Mouse (Mus musculus) brain, embryonic 18.5 days (tissue): ENCODE data around the gene Rpl28.
A peak's percentile ranks its signal among the peaks of the same experiment; 100 is the strongest.
"Not testable (repeated sequence)": the region's sequence is repeated elsewhere in the genome, so short reads cannot be mapped to it uniquely, and the experiment has no call there.

ENCODE experiments used
- DNase-seq: peaks from one replicate; pipeline ENCODE4 v3.0.0-alpha.2; 2012; ENCODE audit warnings: low read depth, low spot score

Rpl28 gene

DNA sequence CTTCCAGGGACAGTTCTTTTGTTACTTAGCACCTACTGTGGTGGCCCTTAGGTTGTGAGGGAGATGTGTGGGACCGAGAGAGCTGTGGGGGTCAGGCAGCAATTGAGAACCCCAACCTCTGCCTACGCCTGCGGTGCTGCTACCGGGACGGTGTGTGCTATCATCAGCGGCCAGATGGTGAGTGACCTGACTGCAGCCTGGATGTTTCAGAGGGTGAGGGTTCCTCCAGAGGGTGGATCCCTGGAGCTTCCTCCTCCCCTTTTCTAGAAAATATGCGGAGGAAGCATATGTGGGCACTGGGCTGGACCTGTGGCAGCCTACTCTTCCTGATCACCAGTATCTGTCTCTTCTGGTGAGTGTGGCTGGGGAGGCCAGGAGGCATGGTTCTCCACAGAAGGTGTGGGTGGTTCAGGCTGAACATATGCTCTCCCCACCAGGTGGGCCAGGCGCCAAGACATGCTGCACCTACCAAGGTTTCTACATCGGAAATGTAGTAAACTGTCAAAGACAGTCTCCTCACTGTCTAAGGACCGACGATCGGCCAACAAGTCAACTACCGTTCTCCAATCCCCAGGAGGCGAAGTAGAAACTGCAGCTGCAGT lies 8.9 kb upstream of the Rpl28 start:
- no peak for DNase-seq

DNA sequence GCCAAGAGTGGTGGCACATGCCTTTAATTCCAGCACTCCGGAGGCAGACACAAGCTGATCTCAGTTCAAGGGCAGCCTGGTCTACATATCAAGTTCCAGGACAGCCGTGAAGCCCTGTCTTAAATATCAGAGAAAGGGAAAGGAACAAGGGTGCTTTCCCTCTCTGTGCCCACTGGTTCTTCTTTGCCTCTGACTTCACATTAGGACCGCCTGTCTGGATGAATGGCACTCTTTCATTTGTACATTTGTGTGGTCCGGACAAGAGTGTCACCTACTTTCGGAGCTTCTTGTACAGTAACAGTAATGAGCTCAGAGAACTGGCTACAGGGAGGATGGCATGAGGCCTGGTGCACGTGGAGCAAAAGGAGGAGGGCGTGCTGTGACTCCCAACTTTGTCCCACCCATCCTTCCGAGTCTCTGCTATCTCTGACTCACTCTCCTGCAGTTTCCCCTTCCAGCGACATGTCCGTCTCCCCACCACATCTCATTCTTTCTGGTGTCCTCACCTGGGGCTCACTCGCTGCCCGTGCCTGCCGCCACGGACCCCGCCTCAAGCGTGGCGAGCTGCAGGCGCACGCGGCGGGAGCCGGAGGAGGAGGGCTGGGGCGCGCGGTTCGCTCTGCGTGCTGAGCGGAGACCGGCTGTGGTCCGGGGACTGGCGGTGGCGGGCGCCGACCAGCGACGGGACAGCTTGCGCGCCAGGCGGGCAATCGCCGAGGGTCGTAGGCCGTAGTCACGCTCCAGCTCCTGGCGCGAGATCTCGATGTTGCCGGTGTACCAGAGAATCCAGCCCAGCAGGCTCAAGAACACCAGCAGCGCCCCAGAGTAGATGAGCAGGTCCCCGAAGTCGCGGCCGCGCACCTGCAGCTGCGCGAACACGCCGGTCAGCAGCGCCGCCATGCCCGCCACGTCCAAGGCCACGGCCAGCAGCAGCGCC lies 3.9 kb upstream of the Rpl28 start:
- no peak for DNase-seq

DNA sequence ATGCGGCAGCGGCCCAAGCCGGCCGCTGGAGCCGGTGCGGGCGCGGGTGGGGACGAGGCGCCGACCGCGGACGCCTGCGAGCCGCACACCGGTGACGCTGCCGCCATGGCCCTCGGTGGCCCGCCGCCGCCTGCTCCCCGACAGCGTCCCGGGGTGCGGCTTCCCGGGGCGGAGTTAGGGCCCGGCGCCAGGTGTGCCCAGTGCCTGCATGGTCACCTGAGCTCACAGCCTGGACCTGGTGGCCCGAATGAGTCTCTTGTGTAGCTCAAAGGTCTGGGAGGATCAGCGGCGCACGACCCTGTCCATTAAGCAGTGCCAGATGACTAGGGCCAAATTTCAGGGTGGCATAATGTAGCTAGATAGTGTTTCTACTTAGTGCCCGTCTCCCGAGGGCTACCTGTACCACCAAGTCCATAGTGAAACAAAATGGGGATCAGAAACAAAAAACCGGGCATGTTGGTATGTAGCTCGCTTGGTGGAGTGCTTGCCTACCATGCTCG lies 3.2 kb upstream of the Rpl28 start, which contains the start of gene Tmem238:
Tmem238 (minus strand) TSS at position 221 of the 500 bp plus-strand sequence.
- DNase-seq, result no peak

DNA sequence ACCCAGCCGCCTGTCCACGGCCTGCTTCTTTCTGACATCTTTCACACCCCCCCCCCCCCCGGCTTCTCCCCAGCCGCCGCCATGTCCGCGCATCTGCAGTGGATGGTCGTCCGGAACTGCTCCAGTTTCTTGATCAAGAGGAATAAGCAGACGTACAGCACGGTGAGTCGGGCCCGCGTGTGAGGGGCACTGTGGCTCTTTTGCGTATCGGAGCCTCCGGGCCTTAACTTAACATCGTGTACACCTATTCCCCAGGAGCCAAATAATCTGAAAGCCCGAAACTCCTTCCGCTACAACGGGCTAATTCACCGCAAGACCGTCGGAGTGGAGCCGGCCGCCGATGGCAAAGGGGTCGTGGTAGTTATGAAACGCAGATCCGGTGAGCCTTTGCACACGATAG lies 574 bp downstream of the Rpl28 start:
- not testable (repeated sequence) for DNase-seq

DNA sequence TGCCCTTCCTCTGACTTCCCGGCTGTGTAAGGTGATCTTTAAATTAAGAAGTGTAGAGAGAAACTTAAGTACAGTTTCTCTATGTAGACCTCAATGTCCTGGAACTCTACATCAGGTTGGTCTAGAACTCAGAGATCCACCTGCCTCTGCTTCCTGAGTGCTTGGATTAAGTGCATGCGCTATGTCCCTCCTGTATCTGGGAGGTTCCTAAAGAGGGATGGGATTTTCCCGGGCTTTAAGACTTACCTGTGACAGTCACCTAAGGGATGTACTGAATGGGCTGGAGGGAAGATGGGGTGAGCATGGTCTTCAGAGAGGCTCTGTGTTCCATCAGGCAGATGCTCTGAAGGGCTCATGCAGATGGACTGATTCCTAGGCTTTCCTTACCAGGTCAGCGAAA lies 1.0 kb downstream of the Rpl28 start:
- no peak for DNase-seq

DNA sequence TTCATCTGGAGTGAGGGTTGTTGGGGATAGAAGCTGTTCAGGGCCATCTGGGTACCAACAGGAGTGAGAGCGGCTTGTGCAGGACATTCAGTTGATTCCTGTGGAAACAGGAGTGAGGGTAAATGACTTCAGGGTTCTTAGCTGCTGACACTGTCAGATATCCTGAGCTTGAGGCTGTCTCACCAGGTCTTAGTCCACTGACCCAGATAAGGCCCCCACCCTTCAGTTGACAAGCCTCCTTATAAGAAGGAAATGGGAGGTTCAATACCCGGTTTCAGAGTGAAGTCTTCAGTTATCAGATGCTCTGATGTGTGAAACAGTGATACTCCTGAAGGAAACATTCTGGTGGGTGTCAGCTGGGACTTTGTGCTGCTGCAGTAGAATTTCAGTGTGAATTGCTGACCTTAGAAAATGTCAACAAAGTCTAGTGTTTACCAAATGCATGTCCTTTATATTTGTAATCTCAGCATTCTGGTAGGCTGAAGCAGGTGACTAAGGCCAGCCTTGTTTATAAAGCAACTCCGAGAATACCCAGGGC lies 2.0 kb downstream of the Rpl28 start:
- no peak for DNase-seq

DNA sequence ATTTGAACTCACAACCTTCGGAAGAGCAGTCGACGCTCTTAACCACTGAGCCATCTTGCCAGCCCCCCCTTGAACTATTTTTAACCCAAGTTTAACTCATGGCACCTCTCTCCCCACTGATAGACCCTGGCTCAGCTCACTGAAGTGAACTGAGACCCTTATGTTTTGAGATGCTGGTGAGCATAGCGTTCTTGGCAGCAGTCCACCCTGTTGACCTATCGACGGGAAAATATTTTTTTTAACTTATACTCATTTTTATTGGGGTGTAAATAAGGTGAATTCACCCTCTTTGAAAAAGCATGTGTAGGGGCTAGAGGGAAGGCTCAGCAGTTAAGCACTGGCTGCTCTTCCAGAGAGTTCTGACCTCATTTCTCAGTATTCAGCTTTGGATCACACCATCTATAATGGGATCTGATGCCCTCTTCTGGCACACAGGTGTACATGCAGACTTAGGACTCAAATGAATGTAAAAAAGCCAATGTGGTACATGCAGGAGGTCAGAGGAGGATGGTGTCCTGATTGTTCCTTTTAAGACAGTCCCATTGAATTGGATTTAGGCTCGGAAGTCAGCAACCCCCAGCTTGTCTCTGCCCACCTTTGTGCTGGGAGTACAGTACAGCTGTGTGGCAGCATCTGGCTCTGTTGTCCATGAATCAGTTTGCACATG lies 3.2 kb downstream of the Rpl28 start:
- DNase-seq, result no peak

DNA sequence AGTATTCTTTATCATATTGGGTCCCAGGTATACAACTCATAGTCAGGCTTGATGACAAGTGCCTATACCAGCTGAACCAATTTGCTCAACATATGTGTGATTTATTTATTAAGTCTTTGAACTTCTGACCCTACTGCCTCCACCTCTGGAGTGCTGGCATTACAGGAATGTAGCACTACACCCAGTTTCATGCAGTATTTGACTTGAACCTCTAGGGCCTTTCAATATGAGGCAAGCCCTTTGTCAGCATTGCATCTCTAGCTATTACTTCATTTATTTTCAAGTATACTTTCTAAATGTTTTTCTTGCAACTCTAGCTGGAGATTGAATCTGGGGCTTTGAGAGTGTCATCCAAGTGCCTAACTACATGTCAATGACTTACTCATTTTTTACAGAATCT lies 9.6 kb downstream of the Rpl28 start:
- DNase-seq, result no peak

DNA sequence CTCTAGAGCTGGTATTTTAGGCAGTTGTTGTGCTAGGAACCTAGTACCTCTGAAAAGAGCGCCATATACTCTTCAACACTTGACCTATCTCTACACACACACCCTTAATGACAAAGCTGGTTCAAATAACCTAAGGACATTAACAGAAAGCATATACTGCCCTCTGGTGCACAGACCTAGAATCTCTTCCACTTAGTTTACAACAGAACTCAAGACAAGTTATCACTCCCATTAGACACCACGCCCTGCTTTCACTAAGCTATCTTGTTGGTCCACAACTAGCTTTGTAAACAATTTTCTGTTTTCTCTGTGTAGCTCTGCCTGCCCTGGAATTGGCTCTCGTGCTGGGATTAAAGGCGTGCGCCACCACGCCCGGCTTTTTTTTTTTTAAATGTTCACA lies 14.0 kb downstream of the Rpl28 start:
- no peak for DNase-seq

DNA sequence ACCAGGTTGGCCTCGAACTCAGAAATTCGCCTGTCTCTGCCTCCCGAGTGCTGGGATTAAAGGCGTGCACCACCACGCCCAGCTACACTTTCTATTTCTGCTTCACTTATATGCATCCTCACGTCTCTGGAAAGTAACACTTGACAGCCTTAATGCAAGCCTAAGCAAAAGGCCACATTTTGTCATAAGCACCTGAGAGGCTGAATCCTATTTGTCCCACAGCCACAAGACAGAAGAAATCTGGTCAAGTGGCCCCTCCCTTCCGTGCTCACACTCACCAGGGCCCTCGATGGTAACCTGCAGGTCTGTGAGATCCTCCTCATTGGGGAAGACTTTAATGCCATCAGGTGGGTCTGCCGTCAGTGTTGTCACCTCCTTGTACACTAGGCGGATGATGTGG lies 18.5 kb downstream of the Rpl28 start:
- not testable (repeated sequence) for DNase-seq

DNA sequence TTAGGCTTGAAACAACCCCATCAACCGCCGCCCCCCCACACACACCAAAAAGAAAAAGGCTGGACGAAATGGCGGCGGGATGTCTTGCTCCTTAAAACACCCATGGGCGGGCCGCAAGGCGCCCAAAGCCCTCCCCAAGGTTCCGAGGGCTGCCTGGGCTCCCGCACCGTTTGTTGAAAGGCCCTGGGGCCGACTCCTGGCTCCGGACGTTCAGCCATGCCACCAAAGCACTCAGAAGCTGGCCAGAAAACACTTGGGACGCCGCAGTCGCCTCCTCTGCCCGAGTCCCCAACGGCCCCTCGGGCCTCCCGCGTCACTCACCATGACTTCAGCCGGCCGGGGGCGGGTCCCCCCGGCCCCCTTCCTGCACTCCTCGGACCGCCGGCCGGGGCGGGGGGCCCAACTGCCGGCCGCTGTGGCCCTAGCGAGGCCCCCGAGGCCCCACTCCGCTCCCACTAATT lies 19.2 kb downstream of the Rpl28 start:
- DNase-seq, result no peak

DNA sequence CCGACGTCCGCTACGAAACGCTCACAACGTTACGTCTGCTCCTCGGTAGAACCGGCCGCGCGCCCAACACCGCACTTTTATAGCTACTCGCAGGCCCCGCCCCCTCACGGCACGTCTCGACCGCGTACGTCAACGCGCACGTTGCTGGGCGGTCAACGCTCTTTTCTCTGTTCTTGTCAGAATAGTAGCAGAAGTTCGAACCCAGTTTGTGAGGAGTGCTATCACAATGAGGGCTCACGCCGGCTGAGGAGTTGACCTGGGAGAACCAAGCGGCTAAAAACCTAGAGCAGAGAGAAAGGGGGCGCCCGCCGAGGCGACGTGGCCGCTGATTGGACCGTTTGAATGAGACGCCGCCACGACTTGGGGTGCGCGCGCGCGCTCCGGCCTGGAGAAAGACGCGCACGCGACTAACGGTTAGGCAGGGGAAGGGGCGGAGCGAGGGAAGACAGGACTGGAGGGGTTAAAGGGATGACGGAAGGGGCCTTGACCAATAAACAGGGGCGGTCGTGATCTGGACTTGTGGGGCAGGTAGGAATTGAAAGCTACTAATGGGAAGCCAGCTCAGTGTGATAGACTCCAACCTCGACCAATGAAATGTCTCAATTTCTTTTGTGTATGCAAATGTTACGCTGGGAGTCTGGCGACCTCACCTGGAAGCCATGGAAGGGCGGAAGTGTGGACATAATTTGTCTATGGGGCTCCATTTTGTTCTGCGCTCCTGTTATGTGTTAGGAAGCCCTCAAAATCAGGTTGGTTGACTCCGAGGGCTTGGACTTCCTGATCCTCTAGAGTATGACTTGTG lies 19.8 kb downstream of the Rpl28 start, which contains the start of gene Ube2s:
Ube2s (minus strand) TSS at position 288 of the 802 bp plus-strand sequence.
- DNase-seq, result peak; percentile 99

DNA sequence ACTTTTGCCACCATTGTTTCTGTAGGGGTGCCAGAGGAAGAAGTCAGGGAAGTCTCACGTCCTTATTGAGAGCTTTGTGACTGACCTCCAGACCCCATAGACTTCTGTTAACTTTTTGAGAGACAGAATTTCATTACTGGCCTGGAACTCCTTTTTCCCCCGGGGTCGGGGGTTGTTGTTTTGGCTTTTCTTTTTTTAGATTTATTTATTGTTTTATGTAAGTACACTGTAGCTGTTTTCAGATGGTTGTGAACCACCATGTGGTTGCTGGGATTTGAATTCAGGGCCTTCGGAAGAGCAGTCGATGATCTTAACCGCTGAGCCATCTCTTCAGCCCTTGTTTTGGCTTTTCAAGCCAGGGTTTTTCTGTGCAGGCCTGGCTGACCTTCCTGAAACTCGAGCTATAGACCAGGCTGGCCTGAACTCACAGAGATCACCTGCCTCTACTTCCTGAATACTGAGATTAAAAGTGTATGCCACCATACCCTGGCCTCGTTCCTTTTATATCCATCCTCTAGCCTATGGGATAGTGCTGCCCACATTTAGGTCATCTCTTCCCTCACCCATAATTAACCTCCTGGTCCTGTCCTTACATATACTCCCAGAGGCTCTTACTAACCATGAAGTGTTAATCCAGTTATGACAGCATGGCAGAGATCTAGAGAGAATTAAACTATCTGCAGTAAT lies 20.6 kb downstream of the Rpl28 start:
- DNase-seq, result no peak

DNA sequence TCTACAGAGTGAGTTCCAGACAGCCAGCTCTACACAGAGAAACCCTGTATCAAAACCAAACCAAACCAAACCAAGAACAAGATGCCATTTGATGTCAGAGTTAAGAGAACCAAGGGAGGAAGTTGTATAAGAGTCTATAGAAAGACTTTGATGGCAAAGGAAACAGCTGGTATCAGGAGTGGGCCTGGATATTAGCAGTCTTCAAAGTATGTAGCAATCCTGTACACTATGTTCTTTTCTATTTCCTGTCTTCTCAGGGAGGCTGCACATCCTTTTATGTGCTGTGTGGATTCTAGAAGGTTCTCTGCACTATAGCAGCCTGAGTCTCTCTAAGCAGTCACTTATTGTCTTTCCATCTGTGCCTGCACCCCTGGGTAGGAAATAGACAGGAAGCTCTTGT lies 23.9 kb downstream of the Rpl28 start:
- DNase-seq, result no peak

DNA sequence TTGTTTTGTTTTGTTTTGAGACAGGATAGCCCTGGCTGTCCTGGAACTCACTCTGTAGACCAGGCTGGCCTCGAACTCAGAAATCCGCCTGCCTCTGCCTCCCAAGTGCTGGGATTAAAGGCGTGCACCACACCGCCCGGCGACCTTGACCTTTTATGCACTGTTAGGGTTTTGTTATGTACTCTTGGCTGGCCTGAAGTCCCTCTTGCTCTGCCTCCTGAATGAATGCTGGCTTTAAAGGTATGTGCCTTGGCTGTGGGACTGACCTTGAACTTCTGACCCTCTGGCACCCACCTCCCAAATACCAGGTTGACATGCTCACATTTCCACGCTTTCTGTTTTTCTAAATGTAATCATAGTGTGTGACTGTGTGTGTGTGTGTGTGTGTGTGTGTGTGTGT lies 28.3 kb downstream of the Rpl28 start:
- not testable (repeated sequence) for DNase-seq

DNA sequence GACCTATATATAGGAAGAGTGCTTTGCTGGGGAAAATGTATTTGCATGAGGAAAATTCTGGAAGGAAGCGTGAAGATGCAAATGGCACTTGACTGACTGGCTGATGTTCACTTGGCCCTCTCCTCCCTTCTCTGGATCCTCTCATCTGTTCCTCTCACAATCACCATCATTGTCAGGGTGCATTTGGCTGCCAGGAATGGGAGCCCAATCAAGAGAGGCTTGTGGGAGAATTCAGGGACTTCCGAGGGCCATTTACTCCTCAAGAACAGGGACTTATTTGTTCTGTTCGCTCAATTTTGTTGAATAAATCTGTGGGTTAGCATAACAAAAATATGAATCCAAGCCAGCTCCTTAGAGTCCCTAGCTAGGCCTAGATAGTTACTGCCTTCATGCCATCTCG lies 29.0 kb downstream of the Rpl28 start:
- no peak for DNase-seq

DNA sequence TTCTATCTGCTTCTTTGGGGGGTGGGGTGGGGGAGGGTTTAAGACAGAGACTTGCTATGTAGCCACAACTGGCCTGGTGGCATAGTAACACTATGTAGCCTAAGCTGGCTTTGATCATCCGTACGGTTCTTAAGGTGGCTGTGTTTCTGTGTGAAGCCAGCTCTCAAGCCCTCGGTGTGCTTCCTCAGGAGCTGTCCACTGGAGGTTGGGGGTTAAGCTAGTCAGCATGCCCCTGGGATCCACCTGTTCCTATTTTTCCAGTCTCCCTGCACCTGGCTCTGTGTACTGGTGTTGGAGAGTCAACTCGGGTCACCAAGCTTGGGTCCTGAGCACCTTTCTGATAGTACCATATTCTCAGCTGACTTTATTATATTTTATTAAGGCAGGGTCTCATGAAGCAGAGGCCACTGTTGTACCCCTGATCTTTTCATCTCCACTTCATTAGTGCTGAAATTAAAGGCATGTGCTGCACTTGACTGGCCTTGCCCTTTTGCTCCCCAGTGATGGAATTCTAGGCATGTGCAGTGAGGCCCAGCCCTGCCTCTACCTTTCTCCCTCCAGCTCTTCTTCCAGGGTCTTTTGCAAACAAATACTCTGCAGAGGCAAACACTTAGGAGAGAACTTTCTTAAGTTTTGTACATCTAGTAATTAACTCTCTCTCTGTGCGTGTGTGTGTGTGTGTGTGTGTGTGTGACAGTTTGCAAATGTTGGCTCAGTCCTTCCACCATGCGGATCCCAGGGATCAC lies 29.7 kb downstream of the Rpl28 start:
- no peak for DNase-seq

DNA sequence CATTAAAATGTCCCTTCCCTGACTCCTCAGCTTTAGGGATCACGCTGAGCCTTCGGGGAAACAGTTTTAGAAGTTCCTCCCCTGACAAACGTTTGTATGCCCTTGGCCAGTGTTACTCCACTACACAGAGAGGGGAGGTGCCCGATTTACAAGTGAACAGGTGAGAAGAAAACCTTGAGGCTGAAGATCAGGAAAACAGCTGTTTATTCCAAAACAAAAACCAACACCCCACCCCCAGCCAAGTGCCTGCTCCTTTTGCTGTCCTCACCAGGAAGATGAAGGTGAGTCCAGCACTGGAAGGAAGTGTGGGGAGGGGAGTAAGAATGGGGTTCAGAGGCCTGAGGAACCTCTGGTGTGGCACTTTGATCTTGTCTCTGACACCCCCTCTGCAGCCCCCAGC lies 32.7 kb downstream of the Rpl28 start:
- DNase-seq, result no peak

DNA sequence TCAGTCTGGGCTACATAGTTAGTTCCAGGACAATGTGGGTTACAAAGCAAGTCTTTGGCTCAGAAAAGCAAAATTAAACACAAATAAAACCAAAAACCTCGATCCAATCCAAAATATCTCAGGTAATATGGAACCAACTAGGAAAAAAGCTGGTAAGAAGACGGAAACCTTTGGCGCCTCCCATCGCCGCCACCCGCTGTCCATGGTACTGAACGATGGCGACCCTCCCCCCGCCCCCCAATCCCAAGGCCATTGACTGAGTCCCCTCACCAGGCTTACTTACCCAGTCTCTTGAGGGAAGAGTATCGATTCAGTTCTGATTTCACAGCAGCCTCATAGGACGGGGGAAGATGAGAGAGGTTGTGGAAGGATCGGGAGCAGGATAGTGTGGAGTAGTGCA lies 37.8 kb downstream of the Rpl28 start:
- DNase-seq, result no peak
